Mouse (Mus musculus) limb, embryonic 14.5 days (tissue): ENCODE data around the gene Bbs9. TPM values are rescaled to one million over a fixed set of nuclear protein-coding genes. Genes with fewer than 3 reads are reported as not detected.

Source experiments
- ATAC-seq: fragments of 200-750 bp; cut with Nextera tagmentation; 2 replicates; pipeline ENCODE4 v1.8.0; 2017; ENCODE audit warnings: low read depth, moderate number of reproducible peaks, moderate TSS enrichment; ENCODE audit not compliant: low FRiP score
- DNase-seq: peaks from one replicate; pipeline ENCODE4 v3.0.0-alpha.2; 2015; ENCODE audit warnings: low spot score
- H3K27ac ChIP-seq: fragments of 300-500 bp; sonication (generic); replicated peaks from 2 replicates; pipeline ENCODE4 v1.5.1; 2014; ENCODE audit warnings: low read depth, mild to moderate bottlenecking, low read length, moderate library complexity, mixed read lengths
- H3K27me3 ChIP-seq: fragments of 300-500 bp; sonication (generic); 2 replicates; pipeline ENCODE4 v1.6.1; 2014; ENCODE audit warnings: low read length, mixed read lengths; ENCODE audit not compliant: control insufficient read depth, insufficient read depth
- H3K36me3 ChIP-seq: fragments of 300-500 bp; sonication (generic); 2 replicates; pipeline ENCODE4 v1.6.1; 2014; ENCODE audit warnings: mild to moderate bottlenecking, low read length, moderate library complexity, mixed read lengths; ENCODE audit not compliant: control insufficient read depth, insufficient read depth
- H3K4me1 ChIP-seq: fragments of 300-500 bp; sonication (generic); 2 replicates; pipeline ENCODE4 v1.6.1; 2014; ENCODE audit warnings: antibody characterized with exemption, low read length, mixed read lengths; ENCODE audit not compliant: control insufficient read depth, insufficient read depth
- H3K4me2 ChIP-seq: fragments of 300-500 bp; sonication (generic); replicated peaks from 2 replicates; pipeline ENCODE4 v1.6.1; 2014; ENCODE audit warnings: low read depth, mild to moderate bottlenecking, low read length, moderate library complexity; ENCODE audit not compliant: severe bottlenecking
- H3K4me3 ChIP-seq: fragments of 300-500 bp; sonication (generic); replicated peaks from 2 replicates; pipeline ENCODE4 v1.5.1; 2014; ENCODE audit warnings: low read length
- H3K9ac ChIP-seq: fragments of 300-500 bp; sonication (generic); 2 replicates; pipeline ENCODE4 v1.6.1; 2014; ENCODE audit warnings: mild to moderate bottlenecking, low read depth, low read length, moderate library complexity; ENCODE audit not compliant: severe bottlenecking
- H3K9me3 ChIP-seq: fragments of 300-500 bp; sonication (generic); 2 replicates; pipeline ENCODE4 v1.6.1; 2016; ENCODE audit warnings: low read length; ENCODE audit not compliant: control insufficient read depth
- POLR2A ChIP-seq: fragments of 200-500 bp; IDR thresholded peaks from 2 replicates; pipeline ENCODE4 v1.8.0; 2012; ENCODE audit warnings: inconsistent platforms, mild to moderate bottlenecking, moderate library complexity, borderline replicate concordance; ENCODE audit not compliant: insufficient read depth, insufficient read length; ENCODE audit errors: extremely low read depth
- WGBS: fragments of 180-500 bp; shearing (Covaris S2); extraction: QIAGEN DNeasy Blood & Tissue Kit; methylation state at CpG from one replicate; pipeline ENCODE4 v1.1.7; 2014; 5-methylcytosine and 5-hydroxymethylcytosine counted together
- polyA plus RNA-seq, 2 experiments: library from polyadenylated mRNA; depleted of rRNA in 1 of 2; stranded (reverse) in 1 of 2; unstranded in 1 of 2; fragments of >200 nt; fragmentation: Nextera tagmentation in 1 of 2; extraction: Ambion mirVana in 1 of 2; gene quantifications; 2 replicates each; pipeline versions ENCODE4 v1.2.1 to v1.2.3; 2012 to 2014

The Bbs9 gene
- polyA plus RNA-seq, 2 experiments: 12.7 to 15.7 TPM

DNA sequence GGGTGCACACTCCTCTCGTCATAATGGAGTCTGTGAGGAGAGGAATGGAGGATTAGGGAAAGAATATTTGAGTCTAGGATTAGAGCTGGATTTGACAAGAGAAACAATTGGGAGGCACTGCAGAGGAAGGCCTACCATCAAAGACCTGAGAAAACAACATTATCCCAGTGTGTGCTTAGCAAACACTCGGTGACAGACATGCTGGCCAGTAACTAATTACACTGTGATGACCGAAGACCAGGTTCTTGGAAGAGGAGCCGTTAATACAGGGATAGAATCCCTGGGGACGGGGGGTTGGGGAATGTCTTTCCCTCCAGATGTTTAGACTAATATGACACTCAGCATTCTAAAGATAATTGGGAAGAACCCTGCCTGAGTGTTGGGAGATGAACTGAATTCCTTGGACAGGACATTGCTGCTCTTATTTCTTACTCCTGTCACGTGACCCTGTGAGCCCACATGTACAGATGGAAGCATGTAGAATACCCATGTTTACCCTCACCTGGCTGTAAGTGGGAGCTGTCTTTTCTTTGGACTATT lies 345.2 kb downstream of the Bbs9 start:
- Histone ChIP-seq H3K9me3 (no peaks in the 10 kb centered on the region), H3K4me3 (no peak overlapping the region), H3K4me1 (no peaks in the 10 kb centered on the region), H3K36me3 (no peaks in the 10 kb centered on the region), H3K27ac (no peak overlapping the region), H3K4me2 (no peak overlapping the region), H3K27me3 (no peaks in the 10 kb centered on the region), H3K9ac (no peak overlapping the region)
- ATAC-seq (no peak), DNase-seq (no peak)
- TF ChIP-seq POLR2A: no peak
- WGBS: 45% methylated on average over 6 of the region's 6 CpGs

DNA sequence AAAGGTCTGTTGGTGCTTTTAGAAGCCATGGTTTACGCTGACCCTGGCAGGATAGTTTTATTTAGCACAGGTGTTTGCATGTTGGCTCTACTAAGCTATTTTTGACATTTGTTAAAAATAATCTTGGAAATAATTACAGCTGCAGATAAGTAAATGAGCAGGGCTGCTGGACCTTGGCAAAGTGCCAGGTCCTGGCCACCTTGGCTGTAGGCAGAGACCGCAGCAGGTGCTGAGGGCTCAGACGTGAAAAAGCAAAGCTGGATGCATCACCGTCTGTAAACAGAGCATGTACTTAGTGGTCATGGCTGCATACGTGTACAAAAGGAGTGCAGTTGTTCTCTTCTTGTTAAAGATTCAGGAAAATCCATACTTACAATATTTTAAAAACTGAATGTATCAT lies 347.3 kb downstream of the Bbs9 start:
- TF ChIP-seq POLR2A: no peak
- Histone ChIP-seq H3K9ac (no peak overlapping the region), H3K9me3 (no peaks in the 10 kb centered on the region), H3K4me3 (no peak overlapping the region), H3K27ac (no peak overlapping the region), H3K4me1 (peaks cover 3% of the 10 kb centered on the region; the same call in 1 of the 2 replicates), H3K4me2 (no peak overlapping the region), H3K36me3 (no peaks in the 10 kb centered on the region), H3K27me3 (no peaks in the 10 kb centered on the region)
- ATAC-seq (no peak), DNase-seq (no peak)
- WGBS: 49% methylated on average over 5 of the region's 5 CpGs

DNA sequence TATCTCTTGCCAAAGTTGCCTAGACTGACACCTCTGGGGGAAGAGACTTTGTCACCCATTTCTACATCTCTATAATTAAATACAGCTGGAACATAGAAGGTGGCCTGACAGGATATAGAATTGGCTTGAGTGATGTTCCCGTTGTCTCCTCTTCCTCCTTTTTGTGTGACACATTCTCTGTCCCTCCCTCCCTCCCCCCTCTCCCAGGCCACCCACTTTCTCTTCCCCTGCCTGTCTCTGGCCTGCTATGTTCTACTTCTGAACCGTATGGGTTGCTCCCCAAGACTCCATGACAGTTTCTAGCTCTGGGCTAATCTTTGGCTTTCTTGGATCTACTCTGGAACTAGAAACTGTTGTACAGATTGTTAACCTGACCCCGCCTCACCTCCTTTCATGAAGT lies 348.3 kb downstream of the Bbs9 start:
- WGBS: 73% methylated on average over 3 of the region's 3 CpGs
- H3K4me1 ChIP-seq: peaks cover 3% of the 10 kb centered on the region; the same call in 1 of the 2 replicates
- H3K27me3 ChIP-seq: no peaks in the 10 kb centered on the region
- DNase-seq (no peak), ATAC-seq (no peak)
- no peaks in the 10 kb centered on the region for H3K9me3 ChIP-seq
- no peak overlapping the region for H3K4me2 ChIP-seq
- H3K9ac ChIP-seq: no peak overlapping the region
- no peak for TF ChIP-seq POLR2A
- H3K27ac ChIP-seq: no peak overlapping the region
- H3K4me3 ChIP-seq: no peak overlapping the region
- H3K36me3 ChIP-seq: no peaks in the 10 kb centered on the region

DNA sequence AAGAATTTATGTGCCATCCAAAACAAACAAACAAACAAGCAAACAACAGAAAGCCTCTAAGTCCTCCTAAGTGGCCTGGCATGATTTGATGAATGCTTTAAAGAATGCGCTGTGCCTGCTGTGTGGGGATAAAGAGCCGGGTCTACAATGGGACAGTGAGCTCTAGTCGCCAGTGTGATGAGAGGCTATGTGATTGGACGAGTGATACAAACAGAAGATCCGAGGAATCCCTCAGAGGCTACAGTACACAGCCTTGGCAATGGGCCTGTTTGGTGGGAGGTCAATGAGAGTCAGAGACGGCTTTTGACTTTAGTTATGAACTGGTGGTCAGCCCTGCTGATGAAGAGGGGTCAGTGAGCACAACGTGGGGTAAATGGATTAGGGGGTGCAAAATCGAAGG lies 349.4 kb downstream of the Bbs9 start:
- H3K27me3 ChIP-seq: no peaks in the 10 kb centered on the region
- no peak for TF ChIP-seq POLR2A
- 71% methylated on average over 8 of the region's 8 CpGs for WGBS
- H3K27ac ChIP-seq: no peak overlapping the region
- H3K36me3 ChIP-seq: no peaks in the 10 kb centered on the region
- H3K9me3 ChIP-seq: no peaks in the 10 kb centered on the region
- H3K9ac ChIP-seq: no peak overlapping the region
- no peak overlapping the region for H3K4me3 ChIP-seq
- DNase-seq: no peak
- no peak overlapping the region for H3K4me2 ChIP-seq
- peaks cover 3% of the 10 kb centered on the region; the same call in 1 of the 2 replicates for H3K4me1 ChIP-seq
- no peak for ATAC-seq

DNA sequence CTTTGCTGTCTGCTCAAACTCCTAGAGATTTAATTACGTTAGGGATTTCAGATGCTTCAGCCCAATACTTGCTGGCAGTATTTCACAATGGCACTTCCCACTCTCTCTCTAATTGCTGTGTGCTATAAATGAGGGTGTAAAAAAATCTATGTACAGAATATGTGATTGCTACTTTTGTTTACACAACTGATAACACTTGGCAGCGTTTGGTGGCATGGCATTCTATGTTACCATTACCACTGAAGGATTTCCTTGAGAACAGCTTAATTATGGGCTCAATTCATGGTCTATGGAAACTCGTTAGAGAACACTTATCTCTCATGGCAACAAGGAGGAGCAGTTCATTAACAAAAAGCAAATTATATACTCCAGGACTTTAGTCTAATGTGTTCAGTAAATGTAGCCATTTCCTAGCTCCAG lies 351.1 kb downstream of the Bbs9 start:
- ATAC-seq (no peak), DNase-seq (no peak)
- Histone ChIP-seq H3K27ac (no peak overlapping the region), H3K4me3 (no peak overlapping the region), H3K27me3 (no peaks in the 10 kb centered on the region), H3K4me1 (peaks cover 3% of the 10 kb centered on the region; the same call in 1 of the 2 replicates), H3K36me3 (no peaks in the 10 kb centered on the region), H3K4me2 (no peak overlapping the region), H3K9ac (no peak overlapping the region), H3K9me3 (no peaks in the 10 kb centered on the region)
- TF ChIP-seq POLR2A: no peak
- WGBS: 53% methylated on average over 3 of the region's 3 CpGs
